Mouse (Mus musculus): ENCODE measurements around the gene Trpc1.

Gene Trpc1

DNA sequence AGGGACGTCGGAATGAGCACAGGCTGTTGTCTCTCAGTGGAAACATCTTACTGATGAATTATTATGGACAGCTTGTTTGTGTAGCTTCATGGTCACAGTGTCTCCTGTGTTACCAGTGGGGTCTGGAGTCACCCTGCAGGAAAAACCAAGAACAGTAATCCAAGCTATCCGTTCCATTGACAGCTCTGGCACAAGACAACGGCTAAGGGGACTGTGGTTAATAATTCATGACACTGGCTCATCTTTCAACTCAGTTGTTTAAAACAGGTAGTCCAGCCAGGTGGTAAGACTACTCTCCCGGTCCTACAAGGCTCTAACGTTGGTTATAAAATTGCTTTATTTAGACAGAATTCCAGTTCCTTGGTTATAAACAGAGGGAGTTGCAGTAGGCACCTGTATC lies 53.6 kb downstream of the Trpc1 start:
- no peak for DNase-seq

DNA sequence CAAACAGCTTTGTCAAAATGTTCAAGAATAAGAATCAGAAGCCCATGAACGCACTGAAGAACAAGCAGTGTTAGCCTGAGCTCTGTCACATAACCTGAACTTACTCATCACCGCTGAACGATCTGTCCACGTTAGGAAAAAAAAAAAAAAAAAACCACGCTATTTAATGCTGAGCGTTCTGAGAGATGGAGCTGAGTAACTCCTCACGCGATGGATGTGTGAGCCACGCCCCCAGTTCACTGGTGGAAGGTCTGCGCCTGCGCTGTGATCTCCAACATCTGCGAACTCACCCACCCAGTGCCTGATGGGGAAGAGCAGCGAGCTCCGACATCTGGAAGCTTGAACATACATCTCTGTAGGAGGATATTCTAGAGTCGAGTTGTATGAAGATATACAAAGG lies 55.2 kb downstream of the Trpc1 start:
- DNase-seq = no peak

DNA sequence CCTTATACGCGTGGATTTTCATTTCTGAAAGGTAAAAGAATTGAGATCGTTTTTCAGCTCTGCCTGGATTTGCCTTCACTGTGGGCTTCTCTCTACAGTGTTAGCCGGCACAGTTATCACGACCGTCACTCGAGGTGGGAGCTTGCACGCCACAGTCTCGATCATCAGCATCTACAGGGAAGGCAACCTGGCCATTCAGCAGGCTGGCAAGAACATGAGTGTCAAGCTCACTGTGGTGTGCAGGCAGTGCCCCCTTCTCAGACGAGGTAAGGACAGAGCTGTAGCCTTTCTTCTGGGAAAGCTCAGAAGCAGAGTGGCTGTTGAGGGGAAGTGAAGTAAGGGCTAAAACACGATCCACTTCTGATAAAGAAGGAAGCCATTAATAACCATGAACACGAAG lies 55.6 kb downstream of the Trpc1 start:
- no peak for DNase-seq

DNA sequence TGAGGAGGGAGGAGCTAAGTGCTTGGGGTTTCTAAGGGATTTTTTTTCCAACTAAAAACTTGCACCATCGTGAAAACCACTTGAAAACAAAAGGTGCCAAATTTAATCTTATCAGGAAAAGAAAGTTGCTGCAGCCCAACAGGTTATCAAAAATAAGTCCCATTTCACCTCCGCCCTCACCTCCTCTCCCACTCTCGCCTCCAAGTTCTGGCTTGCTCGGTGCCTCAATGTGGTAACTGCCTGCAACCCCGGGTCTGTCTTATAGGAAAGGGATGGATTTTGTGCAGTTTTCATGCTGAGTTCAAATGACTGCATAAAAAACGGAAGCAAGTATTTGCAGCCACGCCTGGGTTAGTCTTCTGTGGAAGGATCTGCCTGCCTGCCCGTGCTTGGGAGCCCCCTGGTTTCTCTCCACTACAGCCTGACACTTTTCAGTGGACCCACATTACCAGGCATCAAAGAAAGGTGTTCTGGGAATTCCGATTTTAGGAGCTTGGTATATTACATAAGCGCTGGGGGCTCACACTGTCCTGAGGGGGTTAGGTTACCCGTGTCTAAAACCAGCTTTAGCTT lies 56.6 kb downstream of the Trpc1 start:
- no peak for DNase-seq

DNA sequence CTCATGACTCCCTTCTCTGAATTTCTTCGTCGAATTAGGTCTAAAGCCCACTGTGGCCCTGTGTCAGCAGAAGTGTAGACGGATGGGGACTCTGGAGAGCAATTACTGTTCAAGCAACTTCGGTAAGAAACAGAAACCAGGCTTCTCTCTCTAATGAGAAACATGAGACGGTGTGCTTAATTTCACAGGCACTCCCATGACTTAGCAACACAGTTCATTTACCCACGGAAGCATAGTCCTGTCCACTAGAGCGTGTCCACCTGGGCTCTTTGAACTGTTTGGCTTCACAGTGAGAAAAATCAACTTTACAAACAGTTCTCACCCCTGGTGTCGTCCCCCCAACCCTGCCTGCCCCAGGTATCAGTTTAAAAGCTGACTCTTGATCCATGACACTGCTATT lies 57.4 kb downstream of the Trpc1 start:
- no peak for DNase-seq

DNA sequence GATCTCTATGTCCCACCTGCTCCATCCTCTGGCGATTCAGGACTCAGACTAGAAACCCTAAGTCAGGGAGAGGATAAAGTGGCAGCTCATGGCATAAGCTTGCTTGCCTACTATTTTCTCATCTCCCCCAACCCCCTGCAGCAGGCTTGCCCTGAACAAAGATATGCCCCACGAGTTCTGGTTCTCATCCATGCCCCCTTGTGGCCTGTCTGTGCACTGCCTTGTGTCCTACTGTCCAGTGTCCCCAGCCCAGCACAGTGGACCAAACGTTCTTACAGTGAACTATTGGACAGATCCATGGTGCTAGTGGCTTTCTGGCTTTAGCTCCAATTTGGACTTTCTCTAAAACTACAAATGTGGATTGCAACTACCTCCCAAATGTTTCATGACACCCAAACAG lies 62.1 kb downstream of the Trpc1 start:
- no peak for DNase-seq

DNA sequence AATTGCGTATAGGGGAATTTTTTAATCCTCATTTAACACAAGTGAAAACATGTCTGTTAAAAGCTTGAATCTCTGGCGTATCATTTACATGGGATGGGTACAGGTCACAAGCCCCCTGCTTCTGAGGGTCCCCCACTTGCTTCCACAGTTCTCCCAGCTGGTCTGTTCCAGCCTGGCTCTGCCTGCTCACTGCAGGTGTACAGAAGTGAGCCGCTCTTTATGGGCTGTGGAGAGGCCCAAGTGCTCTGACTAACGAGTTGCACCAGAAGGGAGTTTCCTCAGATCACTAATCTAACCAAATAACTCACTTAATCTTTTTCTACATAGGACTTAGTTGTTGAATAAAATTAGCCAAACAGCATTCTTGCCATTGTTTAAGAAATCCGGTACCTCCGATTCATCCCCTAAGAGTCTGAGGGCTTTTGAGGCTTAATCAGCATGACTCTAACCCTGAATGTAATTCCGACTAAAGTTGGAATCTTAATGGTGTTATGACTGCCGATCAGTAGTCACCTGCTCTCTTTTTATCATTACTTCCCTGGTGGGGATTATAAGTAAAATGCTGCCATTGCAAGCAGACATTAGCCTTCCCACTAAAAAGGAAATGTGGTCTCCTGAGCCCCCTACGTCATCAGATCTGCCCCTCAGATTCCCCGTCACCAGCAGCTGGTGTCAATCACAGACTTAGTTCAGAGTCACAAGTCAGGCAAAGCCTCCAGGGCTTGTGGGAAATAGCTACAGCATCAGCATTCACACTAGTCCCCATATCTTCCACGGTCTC lies 64.3 kb downstream of the Trpc1 start:
- DNase-seq = no peak

DNA sequence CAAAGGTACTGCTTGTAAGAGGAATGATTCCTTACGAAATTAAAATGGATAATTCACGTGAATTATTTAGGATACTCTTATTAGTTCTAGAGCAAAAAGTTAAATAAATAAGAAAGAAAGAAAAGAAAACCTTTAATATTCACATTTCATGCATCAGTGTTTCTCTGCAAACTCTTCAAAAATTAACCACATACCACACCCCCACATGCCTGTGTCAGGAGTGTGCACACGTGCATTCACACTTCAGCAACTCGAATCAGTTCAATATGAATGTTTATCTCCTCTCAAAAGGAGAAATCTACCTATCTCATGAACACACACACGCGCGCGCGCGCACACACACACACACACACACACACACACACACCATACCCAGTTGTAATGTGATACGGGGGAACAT lies 69.5 kb downstream of the Trpc1 start:
- DNase-seq = no peak

DNA sequence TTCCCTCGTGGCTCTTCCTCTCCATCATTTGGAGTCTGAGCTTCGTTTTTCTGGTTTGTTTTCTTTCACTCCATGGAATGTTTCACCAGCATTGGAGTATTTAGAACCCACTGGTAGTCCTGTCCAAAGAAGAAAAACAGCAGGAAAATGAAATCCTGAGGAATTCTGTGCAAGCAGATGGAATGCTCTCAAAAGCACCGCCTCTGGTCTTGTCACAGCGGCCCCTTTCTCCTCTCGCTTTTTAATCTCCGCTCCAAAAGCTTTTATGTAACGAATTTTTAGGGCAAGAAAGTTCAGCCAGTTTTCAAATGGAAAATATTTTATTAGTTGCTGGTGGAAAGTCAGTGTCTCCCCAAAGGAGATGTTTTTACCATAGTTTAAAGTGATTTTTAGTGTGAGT lies 70.2 kb downstream of the Trpc1 start:
- no peak for DNase-seq

DNA sequence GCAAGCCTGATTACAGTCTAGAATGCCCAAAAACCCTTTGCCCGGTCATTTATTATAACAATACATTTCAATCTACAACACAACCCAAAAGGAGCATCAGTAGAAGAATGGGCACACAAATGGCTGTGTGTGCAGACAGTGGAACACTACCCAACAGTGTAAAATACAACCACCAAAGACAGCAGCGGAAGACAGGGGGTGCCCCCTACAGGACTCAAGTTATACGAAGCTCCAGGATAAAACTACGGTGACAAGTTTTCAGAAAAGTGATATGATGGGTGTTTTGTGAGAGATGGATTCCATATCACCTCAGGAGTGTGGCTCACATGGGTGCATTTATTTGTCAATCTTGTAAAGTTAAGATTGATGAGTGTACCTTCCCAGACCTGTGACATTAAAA lies 74.2 kb downstream of the Trpc1 start:
- no peak for DNase-seq

DNA sequence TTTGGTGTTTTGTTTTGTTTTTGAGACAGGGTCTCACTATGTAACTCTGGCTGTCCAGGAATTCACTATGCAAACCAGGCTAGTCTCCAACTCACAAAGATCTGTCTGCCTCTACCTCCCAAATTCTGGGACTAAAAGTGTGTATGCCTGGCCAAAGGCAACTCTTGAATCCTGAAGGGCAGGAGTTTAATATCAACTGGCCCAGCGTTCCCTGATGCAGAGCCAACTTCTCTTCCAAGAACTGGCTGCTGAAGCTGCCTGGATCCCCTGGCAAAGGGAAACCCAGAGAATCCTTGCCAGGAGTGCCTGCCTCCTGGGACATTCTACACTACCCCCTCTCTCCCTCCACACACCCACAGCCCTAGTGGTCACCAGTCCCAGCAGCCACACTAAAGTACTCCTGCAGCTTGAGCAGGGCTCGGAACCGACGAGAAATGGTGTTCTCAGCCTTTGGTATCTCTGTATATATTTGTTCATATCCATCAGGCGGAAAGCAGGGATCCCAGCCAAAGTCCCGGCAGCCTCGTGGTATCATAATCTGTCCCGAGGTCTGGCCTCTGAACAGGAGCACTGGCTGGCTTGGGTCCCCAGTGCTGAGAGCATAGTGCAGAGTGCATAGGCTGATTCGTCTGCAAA lies 75.0 kb downstream of the Trpc1 start:
- peak; percentile 60 for DNase-seq

DNA sequence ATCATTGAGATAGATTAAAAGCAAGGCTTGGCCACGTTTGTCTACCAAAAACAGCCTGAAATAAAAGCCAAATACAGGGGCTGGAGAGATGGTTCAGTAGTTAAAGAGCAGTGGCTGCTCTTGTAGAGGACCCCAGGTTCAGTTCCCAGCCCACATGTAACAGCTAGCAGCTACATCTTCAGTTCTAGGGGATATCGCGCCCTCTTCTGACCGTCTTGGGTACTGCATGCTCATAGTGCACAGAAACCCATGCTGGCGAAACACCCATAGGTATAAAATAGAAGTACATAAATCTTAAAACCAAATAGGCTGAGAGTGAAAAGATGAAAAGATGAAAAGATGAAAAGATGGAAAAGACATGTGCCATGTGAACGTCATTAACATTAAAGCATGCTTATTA lies 77.4 kb downstream of the Trpc1 start:
- no peak for DNase-seq

DNA sequence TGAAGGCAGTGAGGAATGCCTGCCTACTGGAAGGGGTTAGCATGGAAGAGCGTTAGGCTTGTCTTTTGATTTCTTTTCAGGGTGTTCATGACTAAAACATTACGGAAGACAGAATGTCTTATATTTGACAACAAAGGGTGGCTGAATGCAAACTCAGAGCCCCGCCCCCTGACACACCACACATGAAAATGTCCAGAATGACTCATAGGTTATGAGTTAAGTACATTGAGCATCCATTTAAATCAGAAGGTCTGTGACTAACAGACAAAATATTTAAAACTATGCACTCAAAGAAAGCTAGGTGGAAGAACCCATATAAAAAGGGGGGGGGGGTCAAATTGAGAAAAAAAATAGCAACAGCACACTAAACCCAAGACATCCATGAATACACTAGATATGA lies 77.8 kb downstream of the Trpc1 start:
- DNase-seq = no peak

DNA sequence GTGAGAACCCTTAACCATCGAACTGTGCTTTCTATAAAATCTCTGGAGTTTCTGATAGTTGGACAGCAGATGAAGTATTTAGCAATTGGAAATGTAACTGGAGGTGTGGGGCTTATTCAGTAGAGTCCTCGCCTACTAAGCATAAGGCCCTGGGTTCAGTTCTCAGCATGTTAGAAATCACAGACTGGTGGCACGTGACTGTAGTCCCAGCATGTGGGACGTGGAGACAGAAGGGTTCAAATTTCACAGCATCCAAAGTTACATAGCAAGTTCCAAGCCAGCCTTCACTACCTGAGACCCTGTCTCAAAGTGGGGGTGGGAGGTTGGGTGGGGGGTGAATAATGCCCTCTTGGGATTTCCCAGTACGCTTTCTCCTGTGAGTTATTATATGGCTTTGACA lies 81.9 kb downstream of the Trpc1 start:
- DNase-seq = no peak

DNA sequence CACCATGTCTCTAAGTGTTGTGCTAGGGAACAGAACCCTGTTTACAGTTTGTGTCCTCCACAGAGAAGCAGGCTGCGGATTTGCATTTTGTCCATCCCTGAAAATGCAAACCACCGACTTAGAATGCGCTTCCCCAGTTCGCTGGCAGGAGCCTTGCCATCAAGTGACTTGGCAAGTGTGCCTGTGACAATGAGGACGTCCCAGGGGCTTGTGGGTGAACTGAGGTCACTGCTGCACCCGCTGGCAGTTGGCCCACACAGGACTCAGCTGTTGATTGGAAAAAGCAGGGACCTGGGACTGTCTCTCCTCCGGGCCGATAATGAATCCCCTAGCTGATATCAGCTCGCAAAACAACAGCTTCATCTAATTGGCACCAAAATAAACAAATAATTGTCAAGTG lies 82.3 kb downstream of the Trpc1 start:
- peak; percentile 56 for DNase-seq

DNA sequence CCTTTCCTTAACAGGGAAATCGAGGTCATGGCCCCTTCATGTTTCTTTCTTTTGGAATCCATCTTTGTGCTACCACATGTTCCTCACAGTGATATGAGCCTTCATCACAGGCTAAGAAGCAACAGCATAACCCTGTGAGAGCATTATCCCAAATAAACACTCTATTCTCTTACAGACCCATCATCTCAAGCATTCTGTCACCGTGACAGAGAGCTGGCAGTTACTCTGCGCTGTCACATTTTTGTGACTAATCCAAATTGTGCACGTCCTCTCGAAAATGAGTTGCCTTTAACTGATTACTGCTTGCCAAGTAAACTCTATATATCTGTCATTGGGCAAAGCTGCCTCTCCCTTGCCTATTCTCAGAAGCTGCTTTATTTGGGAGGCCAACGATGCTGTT lies 84.3 kb downstream of the Trpc1 start:
- no peak for DNase-seq

DNA sequence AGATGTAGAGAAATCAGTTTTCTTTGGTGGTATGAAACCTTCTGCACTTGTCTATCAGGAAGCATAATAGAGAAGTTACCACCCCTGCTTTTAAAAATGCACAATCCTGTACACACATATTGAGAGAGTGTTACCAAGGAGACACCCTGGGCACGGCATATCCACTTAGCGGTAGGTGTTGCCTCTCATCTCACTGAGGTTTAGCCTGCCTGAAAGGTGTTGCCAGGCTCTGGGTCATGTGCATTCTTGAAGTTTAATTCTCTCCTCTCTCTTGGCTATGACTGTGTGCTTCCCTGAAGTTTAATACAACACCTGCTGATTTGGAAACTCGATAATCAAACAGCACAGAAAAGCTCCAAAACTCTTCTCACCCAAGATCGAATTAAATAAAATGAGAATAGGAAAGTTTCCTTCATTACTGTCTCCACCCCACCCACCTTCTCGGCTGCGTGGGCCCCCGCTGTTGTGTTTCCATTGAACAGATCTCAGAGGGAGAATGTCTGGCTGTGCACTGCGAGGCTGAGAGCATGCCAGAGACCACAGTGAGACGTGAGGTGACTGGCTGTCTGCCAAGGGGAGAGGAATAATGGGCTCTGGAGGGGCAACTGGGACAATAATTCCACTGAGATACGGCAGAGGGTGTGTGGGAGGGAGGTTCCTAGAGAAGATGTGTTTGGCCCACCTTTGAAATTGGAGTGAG lies 85.7 kb downstream of the Trpc1 start:
- no peak for DNase-seq

DNA sequence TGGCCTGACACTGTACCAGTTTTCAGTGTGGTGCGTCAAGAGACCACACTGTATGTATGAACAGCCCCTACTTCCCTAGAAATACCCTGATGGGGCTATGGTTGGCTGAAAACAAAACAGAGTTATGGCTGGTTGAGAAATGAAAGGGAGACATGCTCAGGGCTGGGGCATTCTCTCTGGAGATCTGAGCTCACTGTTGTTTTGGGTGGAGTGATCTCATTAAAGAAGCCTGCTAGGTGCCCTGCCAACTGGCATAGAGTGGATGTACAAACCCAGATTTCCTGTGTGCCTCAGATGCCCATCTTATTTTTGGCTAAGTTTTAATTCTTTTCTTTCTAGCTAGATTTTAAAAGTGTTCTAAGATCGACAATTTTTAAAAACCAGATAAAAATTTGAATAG lies 92.2 kb downstream of the Trpc1 start:
- no peak for DNase-seq

Measured in cerebellum, adult 11-12 months (tissue).